Comparison of ENCODE assay signal across 9 mouse cellular contexts in genomic region chr6:51129591-51129990, GRCm38 (mm10).
DNase-seq lines count a peak whose midpoint lies in the region; ATAC-seq and TF ChIP-seq lines count a peak whose summit lies in the region.
"Had no signal": no experiment of that assay in that cellular context is flagged by ENCODE, and none has a peak within 500 bp of the region (broad histone marks: within the 10 kb centered on the region; RNA-seq: fewer than 3 reads in every experiment).

No protein-coding gene starts in this region.

- H3K27ac ChIP-seq in limb, embryonic 14.5 days (replicated peaks; ENCODE audit: low read depth, low read length), result no peak overlapping the region
- H3K27ac ChIP-seq: embryonic facial prominence, embryonic 15.5 days had no signal

- intact Hi-C loops in heart, postnatal 10 days (cut with DNase I), result no loop called here

- H3K9ac ChIP-seq in limb, embryonic 14.5 days (ENCODE audit: low read depth, low read length, severe bottlenecking), result no peak overlapping the region
- H3K9ac ChIP-seq: embryonic facial prominence, embryonic 15.5 days had no signal

- WGBS in limb, embryonic 14.5 days, result 50% methylated on average over 14 of the region's 14 CpGs

- H3K9me3 ChIP-seq in erythroblast, embryonic 14.5 days (ENCODE audit: control insufficient read depth, low read length), result no peaks in the 10 kb centered on the region
- no peaks in the 10 kb centered on the region for H3K9me3 ChIP-seq in limb, embryonic 14.5 days (ENCODE audit: control insufficient read depth, low read length)
- H3K9me3 ChIP-seq: embryonic facial prominence, embryonic 15.5 days had no signal

- ATAC-seq in erythroblast, adult 5-6 weeks (replicated peaks; ENCODE audit: low FRiP score, poor library complexity, severe bottlenecking), result no peak
- ATAC-seq in limb, embryonic 14.5 days (ENCODE audit: low FRiP score, low read depth), result no peak

- no peaks in the 10 kb centered on the region for H3K36me3 ChIP-seq in erythroblast, embryonic 14.5 days (ENCODE audit: control insufficient read depth)
- H3K36me3 ChIP-seq in limb, embryonic 14.5 days (ENCODE audit: control insufficient read depth, insufficient read depth, low read length), result no peaks in the 10 kb centered on the region
- H3K36me3 ChIP-seq: embryonic facial prominence, embryonic 15.5 days had no signal

- H3K4me2 ChIP-seq in limb, embryonic 14.5 days (replicated peaks; ENCODE audit: low read depth, low read length, severe bottlenecking), result 0 out of 2 replicates have a peak overlapping the region, but pooled peaks have one; percentile 2
- H3K4me2 ChIP-seq: embryonic facial prominence, embryonic 15.5 days had no signal

- no peak for TF ChIP-seq POLR2A in limb, embryonic 14.5 days (IDR thresholded peaks at IDR 0.05; ENCODE audit: borderline replicate concordance, extremely low read depth, insufficient read depth, insufficient read length)

- DNase-seq in heart, postnatal 10 days, result peak; percentile 59 to 64
- no peak for DNase-seq in limb, embryonic 14.5 days (ENCODE audit: low spot score)
- peak; percentile 45 for DNase-seq in naive thymus-derived CD4-positive, alpha-beta T cell, adult 2 months (ENCODE audit: low read depth)
- no peak for DNase-seq in cerebellum, adult 9-10 months
- no peak for DNase-seq in layer of hippocampus, adult 9-11 months
- DNase-seq in urinary bladder, postnatal 25 days (ENCODE audit: low spot score), result no peak

- no peaks in the 10 kb centered on the region for H3K27me3 ChIP-seq in erythroblast, embryonic 14.5 days (ENCODE audit: control insufficient read depth)
- no peaks in the 10 kb centered on the region for H3K27me3 ChIP-seq in limb, embryonic 14.5 days (ENCODE audit: control insufficient read depth, insufficient read depth, low read length)
- H3K27me3 ChIP-seq: embryonic facial prominence, embryonic 15.5 days had no signal

- no peaks in the 10 kb centered on the region for H3K4me1 ChIP-seq in erythroblast, embryonic 14.5 days (ENCODE audit: control insufficient read depth)
- H3K4me1 ChIP-seq in limb, embryonic 14.5 days (ENCODE audit: control insufficient read depth, insufficient read depth, low read length), result peaks cover 3% of the 10 kb centered on the region; the same call in 1 of the 2 replicates
- H3K4me1 ChIP-seq: embryonic facial prominence, embryonic 15.5 days had no signal

- peak overlapping the region; percentile 0 for H3K4me3 ChIP-seq in erythroblast, embryonic 14.5 days (replicated peaks)
- H3K4me3 ChIP-seq in limb, embryonic 14.5 days (replicated peaks; ENCODE audit: low read length), result no peak overlapping the region
- H3K4me3 ChIP-seq: embryonic facial prominence, embryonic 15.5 days had no signal

Comparison
In these comparisons a context has a peak if more than half of its experiments do, and no peak if none do; other contexts are left out.
1. DNase-seq: peak in heart, postnatal 10 days (2 of 2) and naive thymus-derived CD4-positive, alpha-beta T cell, adult 2 months (single experiment); none in limb, embryonic 14.5 days (single experiment), cerebellum, adult 9-10 months (single experiment), layer of hippocampus, adult 9-11 months (single experiment) and urinary bladder, postnatal 25 days (single experiment).